Mouse (Mus musculus) gastrocnemius, adult 18-20 months (tissue): ENCODE measurements around the gene Zbtb7b. TPM values are rescaled to one million over a fixed set of nuclear protein-coding genes. Genes with fewer than 3 reads are reported as not detected.

Experiments
- DNase-seq: peaks from one replicate; pipeline ENCODE4 v3.0.0; 2021; ENCODE audit warnings: low spot score
- total RNA-seq, 2 experiments: library from RNA; stranded (reverse); gene quantifications; 2 replicates each; pipeline ENCODE4 v1.2.3; 2021

Zbtb7b gene
- total RNA-seq, 2 experiments from 2014 or later = 26.4 to 28.3 TPM

DNA sequence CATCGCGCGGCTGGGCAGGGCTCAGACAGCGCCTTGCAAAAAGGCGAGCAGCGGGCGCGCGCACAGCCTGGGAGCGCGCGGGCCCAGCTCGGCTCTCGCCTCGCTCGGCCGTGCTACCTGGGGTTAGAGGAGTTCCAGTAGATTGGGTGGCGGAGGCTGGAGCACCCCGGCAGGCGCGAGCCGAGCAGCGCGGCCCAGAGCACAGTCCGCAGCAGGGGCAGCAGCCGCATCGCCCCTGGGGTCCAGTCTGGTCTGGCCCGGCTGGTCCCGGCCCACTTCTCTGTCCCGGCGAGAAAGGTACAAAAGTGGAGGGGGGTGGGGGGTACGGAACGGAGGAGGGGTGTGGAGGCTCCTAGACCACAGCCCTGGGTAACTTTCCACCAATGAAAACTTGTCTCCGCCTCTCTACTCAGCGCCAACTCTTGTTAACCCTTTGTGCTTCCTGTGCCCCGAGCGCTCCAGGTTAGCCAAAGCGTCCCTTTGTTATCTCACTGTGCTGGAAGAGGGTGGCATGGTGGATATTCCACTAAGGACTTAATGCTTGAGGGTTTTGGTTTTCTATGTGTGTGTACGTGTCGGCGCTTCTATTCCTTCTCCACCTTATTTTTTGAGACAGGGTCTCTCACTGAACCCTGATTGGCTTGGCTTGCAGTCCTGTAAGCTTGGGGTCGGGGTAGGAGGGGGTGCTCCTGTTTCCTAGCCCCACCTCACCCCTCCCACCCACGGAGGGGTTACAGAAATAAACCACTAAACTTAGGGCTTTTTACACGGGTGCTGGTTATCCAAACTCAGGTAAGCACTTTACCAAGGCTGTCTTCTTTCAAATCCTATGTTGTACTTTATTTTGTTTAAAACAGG lies 56.6 kb downstream of the Zbtb7b start, which contains the start of gene Efna4:
Gene Efna4 (minus strand): TSS at position 308 of the 858 bp plus-strand sequence.
- no peak for DNase-seq

DNA sequence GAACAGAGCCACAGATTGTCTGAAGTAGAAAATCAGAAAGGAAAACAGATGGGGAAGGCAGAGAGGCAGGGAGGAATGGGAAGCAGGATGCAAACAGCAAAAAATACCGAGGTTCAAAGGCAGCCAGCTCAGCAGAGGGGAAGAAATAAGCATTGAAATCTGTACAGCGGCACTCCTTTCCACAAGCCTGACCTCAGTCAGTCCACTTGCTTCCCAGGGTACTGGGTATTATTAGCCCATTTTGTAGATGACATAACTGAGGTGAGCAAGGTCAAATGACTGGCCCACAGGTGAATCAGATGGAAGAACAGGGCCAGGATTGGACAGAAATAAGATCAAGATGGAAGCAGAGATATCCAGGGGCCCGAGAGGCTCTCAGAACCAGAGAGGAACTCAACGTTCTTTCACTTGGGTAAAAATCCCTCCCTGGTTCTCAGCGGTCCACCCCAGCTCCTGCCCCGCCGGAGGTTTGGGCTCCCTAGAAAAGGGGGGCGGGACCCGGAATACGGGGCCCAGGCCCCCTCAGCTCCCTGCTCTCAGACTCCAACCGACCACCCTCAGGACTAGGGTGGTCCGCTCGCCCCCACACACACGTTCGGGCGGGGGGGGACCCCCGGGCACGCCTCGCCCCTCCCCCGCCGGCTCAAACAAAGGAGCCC lies 57.4 kb downstream of the Zbtb7b start:
- no peak for DNase-seq

DNA sequence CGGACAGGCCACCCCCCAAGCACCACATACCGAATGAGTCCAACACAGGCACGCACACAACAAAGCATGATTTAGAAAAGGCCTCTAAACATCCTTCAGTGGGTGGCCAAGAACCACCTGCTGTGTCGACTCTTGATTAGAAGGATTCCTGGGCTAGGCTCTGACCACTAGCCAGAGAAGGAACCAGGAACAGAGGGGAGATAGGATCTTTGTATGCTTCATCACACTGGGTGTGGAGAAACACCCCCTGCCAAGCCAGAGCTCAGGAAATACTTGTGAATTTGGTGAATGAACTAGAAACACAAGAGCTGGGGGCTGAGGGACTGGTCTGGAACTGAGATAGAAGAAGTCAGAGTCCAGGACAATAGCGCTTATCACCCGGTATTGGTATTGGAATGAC lies 58.0 kb downstream of the Zbtb7b start:
- DNase-seq = no peak

DNA sequence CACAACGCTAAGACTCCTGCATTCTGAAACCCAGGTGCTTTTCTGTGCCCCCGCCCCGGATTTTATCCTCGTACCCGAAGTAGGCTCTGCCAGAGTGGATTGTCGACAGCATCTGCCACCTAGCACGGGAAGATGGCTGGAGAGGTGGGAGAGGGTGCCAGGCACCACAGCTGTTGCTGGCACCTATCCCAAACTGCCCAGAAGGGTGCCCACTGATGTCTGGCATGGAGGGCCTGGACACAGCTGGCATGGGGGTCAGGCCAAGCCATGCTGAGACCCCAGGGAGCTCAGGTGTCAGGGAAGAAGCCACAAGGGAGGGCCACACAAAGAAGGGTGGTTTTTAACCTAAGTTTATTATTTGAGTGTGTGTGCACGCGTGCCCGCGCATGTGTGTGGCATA lies 61.5 kb downstream of the Zbtb7b start:
- DNase-seq = no peak

DNA sequence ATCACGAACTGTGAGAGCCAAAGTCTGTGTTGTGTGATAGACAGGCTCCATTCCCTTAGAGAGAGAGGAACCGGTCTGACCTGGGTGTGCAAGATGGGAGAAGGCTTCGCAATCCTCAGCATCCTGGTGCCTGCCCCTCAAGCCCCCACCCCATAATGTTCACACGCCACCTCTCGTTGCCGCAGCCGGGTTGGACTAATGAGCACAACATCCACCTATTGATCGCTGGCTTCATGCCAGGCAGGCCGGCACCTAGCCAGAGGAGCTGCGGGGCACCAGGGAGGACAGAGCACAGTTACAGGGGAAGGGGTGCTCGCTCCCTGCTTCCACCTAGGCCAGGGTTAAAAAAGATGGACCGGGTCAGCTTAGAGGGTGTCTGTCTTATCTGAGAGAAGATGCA lies 62.1 kb downstream of the Zbtb7b start:
- no peak for DNase-seq

DNA sequence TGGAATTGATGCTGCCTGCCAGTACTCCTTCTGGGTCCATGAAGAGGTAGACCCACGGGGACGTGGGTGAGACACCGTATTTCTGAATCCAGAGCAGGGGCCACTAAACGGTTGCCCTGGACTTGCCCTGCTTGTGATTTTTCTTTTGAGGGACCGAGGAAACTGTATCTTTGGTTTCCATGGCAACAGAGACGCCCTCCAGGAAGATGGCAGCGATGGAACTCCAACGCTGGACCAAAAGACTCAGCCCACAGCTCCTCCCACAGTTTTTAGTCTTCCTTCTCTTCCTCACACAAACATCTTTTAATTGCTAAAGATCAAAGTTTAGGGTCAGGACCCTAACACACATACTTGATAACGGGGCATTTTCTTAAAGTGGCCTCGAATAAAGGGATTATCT lies 62.6 kb downstream of the Zbtb7b start:
- no peak for DNase-seq

DNA sequence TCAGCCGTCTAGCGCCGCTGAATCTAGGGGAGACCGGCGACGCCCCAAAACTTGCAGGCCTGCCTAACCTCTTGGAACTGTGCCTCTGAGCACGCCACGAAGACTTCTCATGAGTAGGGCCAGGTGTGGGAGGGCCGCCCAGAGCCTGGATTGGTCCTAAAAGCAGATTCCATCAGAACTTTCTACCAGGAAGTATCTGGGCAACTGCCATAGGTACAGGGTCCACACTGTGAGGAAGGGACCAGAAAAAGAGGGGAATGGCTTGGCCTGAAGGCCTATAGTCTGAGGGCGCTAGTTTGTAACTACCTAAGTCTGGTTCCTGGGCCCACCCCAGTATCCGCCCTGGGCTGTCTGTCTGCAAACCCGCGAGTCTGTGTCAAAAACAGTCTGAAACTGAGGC lies 63.0 kb downstream of the Zbtb7b start:
- no peak for DNase-seq

DNA sequence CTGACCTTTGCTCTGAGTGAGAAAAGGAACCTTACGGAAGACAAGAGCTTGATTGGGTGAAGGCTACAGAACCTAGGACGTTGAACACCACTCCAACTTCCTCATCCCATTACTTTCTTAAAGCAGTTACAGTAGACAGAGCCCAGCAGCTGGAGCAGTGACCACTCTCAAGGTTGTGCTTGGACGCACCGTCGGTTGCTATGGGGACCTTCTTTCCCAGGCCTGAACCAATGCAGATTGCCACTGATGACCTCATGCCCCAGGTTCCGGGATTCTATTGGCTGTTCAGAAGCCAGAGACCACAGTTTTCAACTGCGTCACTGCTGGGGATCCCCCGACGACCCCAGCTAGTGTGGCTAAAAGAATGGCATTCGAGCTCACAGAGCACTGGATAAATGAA lies 63.6 kb downstream of the Zbtb7b start:
- no peak for DNase-seq

DNA sequence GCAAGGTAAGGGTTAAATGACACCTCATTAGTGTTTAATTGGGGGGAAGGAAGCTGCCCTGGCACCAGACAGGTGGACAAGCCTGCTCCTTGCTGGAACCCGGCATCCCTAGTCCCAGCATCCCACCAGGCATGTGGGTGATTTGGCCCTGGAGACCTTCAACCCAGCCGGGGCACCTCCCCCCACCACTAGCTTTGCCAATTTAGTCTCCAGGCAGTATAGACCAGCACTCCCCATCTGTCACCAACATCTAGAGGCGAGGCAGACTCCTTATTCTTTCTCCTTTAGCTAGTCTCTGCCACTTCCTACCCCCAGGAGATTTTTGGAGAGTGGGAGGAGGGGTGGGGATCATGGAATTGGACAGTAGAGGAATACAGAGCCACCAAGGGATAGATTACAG lies 64.2 kb downstream of the Zbtb7b start:
- no peak for DNase-seq

DNA sequence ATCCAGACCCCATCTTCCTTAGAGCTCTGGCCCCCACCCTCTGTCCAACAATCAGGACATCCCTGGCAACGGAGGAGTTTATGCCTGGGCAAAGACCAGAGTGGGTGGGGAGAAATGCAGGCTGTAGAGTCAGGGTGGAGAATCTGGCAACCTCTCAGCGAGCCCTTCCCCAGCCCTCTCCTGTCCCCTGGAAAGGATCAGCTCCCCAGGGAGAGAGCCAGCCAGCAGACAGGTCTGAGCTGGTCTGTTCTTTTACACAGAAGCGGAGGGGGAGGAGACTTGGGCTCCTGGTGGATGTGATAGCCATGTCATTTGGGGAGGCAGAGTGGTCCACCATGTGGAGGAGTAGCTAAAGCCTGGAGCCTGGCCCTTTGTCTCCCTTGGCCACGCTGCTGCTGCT lies 66.0 kb downstream of the Zbtb7b start:
- DNase-seq = no peak

Other genes starting within 250 kb of the Zbtb7b start
- under 1 TPM; 0.14 to 0.26 TPM for gene Hcn3, start 234.6 kb downstream of the Zbtb7b start, total RNA-seq
- gene Clk2, start 230.0 kb downstream of the Zbtb7b start, total RNA-seq = 10 to 100 TPM; 16.6 to 18.6 TPM
- gene Scamp3, start 217.3 kb downstream of the Zbtb7b start, total RNA-seq = 10 to 100 TPM; 37.8 to 38.4 TPM
- 10 to 100 TPM; 16.5 to 22.2 TPM for gene Fam189b, start 211.6 kb downstream of the Zbtb7b start, total RNA-seq
- 10 to 100 TPM; 15.5 to 17.8 TPM for gene Gba, start 191.8 kb downstream of the Zbtb7b start, total RNA-seq
- 1 to 10 TPM; 3.6 to 9.2 TPM for gene Thbs3, start 179.6 kb downstream of the Zbtb7b start, total RNA-seq
- 10 to 100 TPM; 45.4 to 46.7 TPM for gene Mtx1, start 167.7 kb downstream of the Zbtb7b start, total RNA-seq
- gene Muc1, start 165.7 kb downstream of the Zbtb7b start, total RNA-seq = under 1 TPM; 0.18 to 0.40 TPM
- 10 to 100 TPM; 70.2 to 74.5 TPM for gene Krtcap2, start 148.8 kb downstream of the Zbtb7b start, total RNA-seq
- gene Trim46, start 148.5 kb downstream of the Zbtb7b start, total RNA-seq = under 1 TPM; 0.14 to 0.31 TPM
- 10 to 100 TPM; 22.6 to 24.3 TPM for gene Dpm3, start 135.4 kb downstream of the Zbtb7b start, total RNA-seq
- 1 to 10 TPM; 7.0 to 8.9 TPM for gene Slc50a1, start 124.2 kb downstream of the Zbtb7b start, total RNA-seq
- 10 to 100 TPM in 1 of 2 experiments, 1 to 10 TPM in 1; 5.7 to 18.8 TPM for gene Efna1, start 113.6 kb downstream of the Zbtb7b start, total RNA-seq
- gene Efna3, start 71.8 kb downstream of the Zbtb7b start, total RNA-seq = not detected
- gene Efna4, start 56.7 kb downstream of the Zbtb7b start, total RNA-seq = not detected
- gene Adam15, start 44.8 kb downstream of the Zbtb7b start, total RNA-seq = 10 to 100 TPM; 16.9 to 26.1 TPM
- gene Dcst2, start 32.8 kb downstream of the Zbtb7b start, total RNA-seq = not detected
- gene Dcst1, start 29.5 kb downstream of the Zbtb7b start, total RNA-seq = not detected
- gene Lenep, start 8.0 kb upstream of the Zbtb7b start, total RNA-seq = under 1 TPM in 1 of 2 experiments, not detected in 1; 0.59 TPM
- 10 to 100 TPM; 45.2 to 51.6 TPM for gene Flad1, start 17.1 kb upstream of the Zbtb7b start, total RNA-seq
- gene Cks1b, start 23.6 kb upstream of the Zbtb7b start, total RNA-seq = 1 to 10 TPM; 2.2 to 2.7 TPM
- gene Shc1, start 23.7 kb upstream of the Zbtb7b start, total RNA-seq = 10 to 100 TPM; 14.7 to 19.1 TPM
- 10 to 100 TPM in 1 of 2 experiments, 1 to 10 TPM in 1; 7.8 to 11.6 TPM for gene Pygo2, start 35.4 kb upstream of the Zbtb7b start, total RNA-seq
- gene Pbxip1, start 41.9 kb upstream of the Zbtb7b start, total RNA-seq = 100 to 1,000 TPM; 226 to 236 TPM
- 1 to 10 TPM; 8.7 to 9.2 TPM for gene Pmvk, start 59.8 kb upstream of the Zbtb7b start, total RNA-seq
- gene Kcnn3, start 125.4 kb upstream of the Zbtb7b start, total RNA-seq = 1 to 10 TPM; 4.2 to 4.4 TPM